Mouse (Mus musculus) liver, postnatal 0 days (tissue): Measurements from ENCODE around the gene Abi1. TPM values are rescaled to one million over a fixed set of nuclear protein-coding genes. Genes with fewer than 3 reads are reported as not detected.

Experiments
- ATAC-seq: fragments of 200-750 bp; cut with Nextera tagmentation; 2 replicates; pipeline ENCODE4 v1.8.0; 2017; ENCODE audit warnings: mild to moderate bottlenecking, moderate library complexity
- DNase-seq: peaks from one replicate; pipeline ENCODE4 v3.0.0-alpha.2; 2016
- H3K27ac ChIP-seq: fragments of 300-500 bp; sonication (generic); 2 replicates; pipeline ENCODE4 v1.5.1; 2014; ENCODE audit warnings: antibody characterized with exemption, moderate library complexity, mild to moderate bottlenecking, low read depth
- H3K27me3 ChIP-seq: fragments of 300-500 bp; sonication (generic); 2 replicates; pipeline ENCODE4 v1.6.1; 2014; ENCODE audit warnings: low read length, control low read depth, mixed read lengths; ENCODE audit not compliant: insufficient read depth
- H3K36me3 ChIP-seq: fragments of 300-500 bp; sonication (generic); replicated peaks from 2 replicates; pipeline ENCODE4 v1.6.1; 2014; ENCODE audit warnings: mild to moderate bottlenecking, control low read depth, low read length, moderate library complexity, mixed read lengths; ENCODE audit not compliant: insufficient read depth
- H3K4me1 ChIP-seq: fragments of 300-500 bp; sonication (generic); 2 replicates; pipeline ENCODE4 v1.6.1; 2014; ENCODE audit warnings: antibody characterized with exemption, mild to moderate bottlenecking, control low read depth; ENCODE audit not compliant: insufficient read depth
- H3K4me2 ChIP-seq: fragments of 300-500 bp; sonication (generic); 2 replicates; pipeline ENCODE4 v1.6.1; 2014; ENCODE audit warnings: low read depth, mild to moderate bottlenecking, low read length, moderate library complexity, mixed read lengths
- H3K4me3 ChIP-seq: fragments of 300-500 bp; sonication (generic); 2 replicates; pipeline ENCODE4 v1.5.1; 2014; ENCODE audit warnings: low read depth, low read length
- H3K9ac ChIP-seq: fragments of 300-500 bp; sonication (generic); replicated peaks from 2 replicates; pipeline ENCODE4 v1.6.1; 2014; ENCODE audit warnings: mild to moderate bottlenecking, moderate library complexity
- H3K9me3 ChIP-seq: fragments of 300-500 bp; sonication (generic); 2 replicates; pipeline ENCODE4 v1.6.1; 2016; ENCODE audit warnings: mild to moderate bottlenecking, control low read depth, low read length, mixed read lengths
- CTCF ChIP-seq: sonication (generic); IDR thresholded peaks from 2 replicates; pipeline ENCODE4 v1.5.1; 2016; ENCODE audit warnings: antibody characterized with exemption, low read depth
- EP300 ChIP-seq: IDR thresholded peaks from 2 replicates; pipeline ENCODE4 v1.6.1; 2016; ENCODE audit warnings: antibody characterized with exemption, low read depth, mild to moderate bottlenecking
- WGBS: fragments of 180-500 bp; shearing (Covaris S2); extraction: QIAGEN DNeasy Blood & Tissue Kit; methylation state at CpG from one replicate; pipeline ENCODE4 v1.1.7; 2014; ENCODE audit not compliant: insufficient replicate concordance; 5-methylcytosine and 5-hydroxymethylcytosine counted together
- polyA plus RNA-seq: library from polyadenylated mRNA; unstranded; fragments of >200 nt; fragmentation: Nextera tagmentation; extraction: Ambion mirVana; gene quantifications from 2 replicates; pipeline ENCODE4 v1.2.1, GENCODE M21; 2015

Abi1 gene
- polyA plus RNA-seq, 1 experiment from 2014 or later: 16.2 TPM

GRCm38 (mm10) chr2:23039082-23040000, 700 bp downstream of the Abi1 start:
- no peaks in the 10 kb centered on the region for H3K27me3 ChIP-seq
- DNase-seq (peak; percentile 56), ATAC-seq (peak; percentile 80)
- H3K9me3 ChIP-seq: no peaks in the 10 kb centered on the region
- H3K4me1 ChIP-seq: peaks cover 18% of the 10 kb centered on the region
- no peak for TF ChIP-seq CTCF
- TF ChIP-seq EP300: no peak
- under 1% methylated on average over 45 of the region's 59 CpGs for WGBS
- peak overlapping the region; percentile 80 for H3K4me3 ChIP-seq
- H3K27ac ChIP-seq: peak overlapping the region; percentile 98
- H3K36me3 ChIP-seq: no peaks in the 10 kb centered on the region
- H3K9ac ChIP-seq: peak overlapping the region; percentile 93
- H3K4me2 ChIP-seq: peak overlapping the region; percentile 75

GRCm38 (mm10) chr2:23035467-23035866, 4.6 kb downstream of the Abi1 start:
- DNase-seq (no peak), ATAC-seq (no peak)
- H3K27me3 ChIP-seq: no peaks in the 10 kb centered on the region
- no peak overlapping the region for H3K4me2 ChIP-seq
- H3K9ac ChIP-seq: no peak overlapping the region
- peaks cover 18% of the 10 kb centered on the region for H3K4me1 ChIP-seq
- no peaks in the 10 kb centered on the region for H3K9me3 ChIP-seq
- no peak overlapping the region for H3K4me3 ChIP-seq
- H3K36me3 ChIP-seq: peaks cover 6% of the 10 kb centered on the region; the same call in 1 of the 2 replicates
- no peak for TF ChIP-seq EP300
- TF ChIP-seq CTCF: no peak
- 96% methylated on average over 1 of the region's 1 CpGs for WGBS
- H3K27ac ChIP-seq: no peak overlapping the region

- H3K4me2 ChIP-seq: no peak overlapping the region
- peaks cover 18% of the 10 kb centered on the region for H3K4me1 ChIP-seq
- H3K27me3 ChIP-seq: no peaks in the 10 kb centered on the region
- H3K4me3 ChIP-seq: no peak overlapping the region
- TF ChIP-seq EP300 (no peak), CTCF (no peak)
- no peak overlapping the region for H3K27ac ChIP-seq
- 83% methylated on average over 3 of the region's 3 CpGs for WGBS
- H3K9ac ChIP-seq: no peak overlapping the region
- H3K36me3 ChIP-seq: peaks cover 6% of the 10 kb centered on the region; the same call in 1 of the 2 replicates
- DNase-seq (no peak), ATAC-seq (no peak)
- H3K9me3 ChIP-seq: no peaks in the 10 kb centered on the region
These were observed 5.2 kb downstream of the Abi1 start for GRCm38 (mm10) chr2:23034692-23035435.

GRCm38 (mm10) chr2:23030631-23031030, 9.4 kb downstream of the Abi1 start:
- Histone ChIP-seq H3K4me3 (no peak overlapping the region), H3K36me3 (peaks cover 9% of the 10 kb centered on the region; the same call in 1 of the 2 replicates), H3K9me3 (no peaks in the 10 kb centered on the region), H3K27ac (no peak overlapping the region), H3K9ac (no peak overlapping the region), H3K27me3 (no peaks in the 10 kb centered on the region), H3K4me1 (peaks cover 13% of the 10 kb centered on the region), H3K4me2 (no peak overlapping the region)
- TF ChIP-seq CTCF (no peak), EP300 (no peak)
- DNase-seq (no peak), ATAC-seq (0 out of 2 replicates have a peak, but pooled peaks have one; percentile 25)
- 86% methylated on average over 4 of the region's 4 CpGs for WGBS

- Histone ChIP-seq H3K36me3 (peaks cover 9% of the 10 kb centered on the region; the same call in 1 of the 2 replicates), H3K4me3 (no peak overlapping the region), H3K9me3 (no peaks in the 10 kb centered on the region), H3K9ac (no peak overlapping the region), H3K27me3 (no peaks in the 10 kb centered on the region), H3K4me1 (peaks cover 23% of the 10 kb centered on the region), H3K27ac (no peak overlapping the region), H3K4me2 (no peak overlapping the region)
- ATAC-seq (no peak), DNase-seq (no peak)
- 93% methylated on average over 4 of the region's 4 CpGs for WGBS
- TF ChIP-seq CTCF (no peak), EP300 (no peak)
These were observed 11.2 kb downstream of the Abi1 start for GRCm38 (mm10) chr2:23028826-23029225.

GRCm38 (mm10) chr2:23026379-23026778, 13.7 kb downstream of the Abi1 start:
- DNase-seq (no peak), ATAC-seq (peak; percentile 69)
- Histone ChIP-seq H3K27me3 (no peaks in the 10 kb centered on the region), H3K27ac (0 out of 2 replicates have a peak overlapping the region, but pooled peaks have one; percentile 45), H3K4me2 (no peak overlapping the region), H3K4me3 (no peak overlapping the region), H3K4me1 (peaks cover 39% of the 10 kb centered on the region), H3K9me3 (no peaks in the 10 kb centered on the region), H3K9ac (no peak overlapping the region), H3K36me3 (0 out of 2 replicates have a peak, but pooled peaks cover 5% of the 10 kb centered on the region)
- 31% methylated on average over 1 of the region's 1 CpGs for WGBS
- no peak for TF ChIP-seq CTCF
- no peak for TF ChIP-seq EP300
